Mouse (Mus musculus) c-Kit-positive CD71-negative TER-119-negative erythroid progenitor cells, embryonic 14.5 days (primary cell): ENCODE results near the gene Panx3.

Experiments
- DNase-seq: peaks from one replicate; pipeline ENCODE4 v3.0.0-alpha.2; 2013; ENCODE audit warnings: low read depth

Gene Panx3

GRCm38 (mm10) chr9:37632305-37632704, 36.7 kb downstream of the Panx3 start:
- no peak for DNase-seq

- no peak for DNase-seq
Measured at GRCm38 (mm10) chr9:37629941-37630340, 39.1 kb downstream of the Panx3 start.

GRCm38 (mm10) chr9:37628581-37628980, 40.5 kb downstream of the Panx3 start:
- no peak for DNase-seq

- no peak for DNase-seq
Measured at GRCm38 (mm10) chr9:37627263-37627662, 41.8 kb downstream of the Panx3 start.

- no peak for DNase-seq
Measured at GRCm38 (mm10) chr9:37626103-37626567, 42.9 kb downstream of the Panx3 start.

- no peak for DNase-seq
Measured at GRCm38 (mm10) chr9:37625641-37626040, 43.4 kb downstream of the Panx3 start.

GRCm38 (mm10) chr9:37625129-37625528, 43.9 kb downstream of the Panx3 start:
- no peak for DNase-seq

GRCm38 (mm10) chr9:37624502-37624901, 44.5 kb downstream of the Panx3 start:
- no peak for DNase-seq

- no peak for DNase-seq
Measured at GRCm38 (mm10) chr9:37623981-37624380, 45.1 kb downstream of the Panx3 start.

- no peak for DNase-seq
Measured at GRCm38 (mm10) chr9:37621290-37621689, 47.7 kb downstream of the Panx3 start.

GRCm38 (mm10) chr9:37616770-37617169, 52.3 kb downstream of the Panx3 start:
- DNase-seq: no peak

GRCm38 (mm10) chr9:37615220-37615619, 53.8 kb downstream of the Panx3 start:
- DNase-seq: no peak

- no peak for DNase-seq
Measured at GRCm38 (mm10) chr9:37614316-37614715, 54.7 kb downstream of the Panx3 start.

GRCm38 (mm10) chr9:37613911-37614280, 55.1 kb downstream of the Panx3 start:
- DNase-seq: no peak

GRCm38 (mm10) chr9:37613182-37613910, 55.7 kb downstream of the Panx3 start, which contains the start of gene Spa17:
Gene Spa17, minus strand, starts transcription at chr9:37613722.
- peak; percentile 78 for DNase-seq
